Mouse (Mus musculus) T-cell, adult 2 months (primary cell): Measurements from ENCODE around the gene F3.

Experiments
- DNase-seq: peaks from one replicate; pipeline ENCODE4 v3.0.0; 2022; ENCODE audit warnings: low spot score

The F3 gene

DNA sequence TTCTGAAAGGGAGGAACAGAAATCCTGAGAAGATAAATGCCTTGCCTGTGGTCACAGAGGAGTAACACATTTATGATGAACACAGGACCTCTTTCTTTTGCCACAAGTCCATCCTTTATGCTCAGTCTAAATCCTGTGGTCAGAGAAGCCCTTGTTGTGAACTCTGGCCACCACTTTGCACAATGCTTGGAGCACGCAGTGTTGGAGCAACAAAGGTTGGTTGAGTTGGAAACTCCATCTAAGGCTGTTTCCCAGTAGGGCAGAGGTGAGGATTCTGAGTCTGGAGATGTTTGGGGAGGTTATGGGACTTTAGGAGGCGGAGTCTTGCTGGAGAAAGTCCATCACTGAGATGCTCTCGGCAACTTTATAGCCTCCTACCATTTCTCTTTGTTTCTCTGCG lies 16.2 kb upstream of the F3 start:
- DNase-seq, result no peak

DNA sequence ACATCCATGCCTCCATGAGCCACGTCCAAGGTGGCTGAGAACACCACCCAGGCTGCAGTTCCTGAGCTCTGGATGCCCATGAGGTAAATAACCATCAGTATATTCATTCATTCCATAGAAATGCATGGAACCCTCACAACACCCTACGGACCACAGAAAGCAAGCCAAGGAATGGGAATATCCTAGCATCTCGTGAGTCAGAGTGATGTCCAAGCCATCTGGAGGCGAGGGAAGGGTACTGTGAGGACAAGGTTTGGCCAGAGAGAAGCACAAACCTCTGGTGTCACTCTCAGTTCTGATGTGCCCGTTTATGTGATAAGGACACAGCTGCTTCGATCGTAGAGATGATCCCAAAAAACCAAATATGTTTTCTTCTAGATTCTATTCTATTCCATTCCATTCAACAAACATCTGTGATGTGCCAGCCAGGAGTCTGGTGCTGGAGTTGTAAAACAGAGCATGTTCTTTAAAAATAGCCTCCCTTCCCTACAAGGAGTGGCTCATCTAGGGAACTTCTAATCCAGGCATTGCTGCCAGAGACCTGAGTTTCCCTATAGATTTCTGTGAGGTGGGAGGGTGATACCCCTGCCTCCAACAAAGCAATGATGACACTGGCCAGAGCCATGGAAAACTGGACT lies 12.3 kb upstream of the F3 start:
- no peak for DNase-seq

DNA sequence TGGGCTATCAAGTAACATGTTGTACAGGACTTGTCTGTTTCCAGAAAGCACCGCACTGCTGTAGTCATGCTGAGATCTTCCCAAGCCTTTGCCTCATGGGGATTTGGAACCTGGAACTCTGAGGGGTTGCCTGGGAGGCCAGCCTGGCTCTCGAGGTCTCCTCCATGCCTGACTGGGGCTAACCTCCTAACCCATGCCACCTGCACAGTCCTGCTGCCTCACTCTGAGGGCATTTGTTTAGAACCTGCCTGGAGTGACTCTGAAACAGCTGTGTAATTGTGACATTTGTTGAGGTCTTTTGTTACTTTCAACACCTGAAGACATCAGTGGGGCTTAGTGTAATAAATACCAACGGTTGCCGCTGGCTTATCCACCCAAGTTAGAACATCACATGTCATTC lies 11.1 kb upstream of the F3 start:
- DNase-seq, result no peak

- DNase-seq, result no peak
Observed at GRCm38 (mm10) chr3:121713151-121713701, 10.1 kb upstream of the F3 start.

GRCm38 (mm10) chr3:121713816-121714215 lies 9.5 kb upstream of the F3 start:
- DNase-seq, result no peak

DNA sequence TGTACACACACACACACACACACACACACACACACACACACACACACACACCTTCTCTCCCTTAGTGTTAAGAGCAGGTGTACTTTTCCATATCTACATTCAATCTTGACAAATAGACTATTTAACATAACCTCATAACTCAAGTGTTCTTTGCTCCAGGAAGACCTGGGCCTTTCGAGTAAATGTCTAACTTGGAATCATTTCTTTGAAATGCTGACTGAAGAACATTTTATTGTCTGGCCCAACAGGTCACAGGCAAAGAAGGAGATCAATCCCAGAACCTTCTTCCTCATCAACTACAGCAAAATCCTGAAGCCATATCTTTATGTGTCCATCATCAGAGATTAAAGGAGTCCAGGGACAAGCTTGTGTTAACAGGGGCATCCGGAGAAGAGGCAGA lies 8.9 kb upstream of the F3 start:
- no peak for DNase-seq

DNA sequence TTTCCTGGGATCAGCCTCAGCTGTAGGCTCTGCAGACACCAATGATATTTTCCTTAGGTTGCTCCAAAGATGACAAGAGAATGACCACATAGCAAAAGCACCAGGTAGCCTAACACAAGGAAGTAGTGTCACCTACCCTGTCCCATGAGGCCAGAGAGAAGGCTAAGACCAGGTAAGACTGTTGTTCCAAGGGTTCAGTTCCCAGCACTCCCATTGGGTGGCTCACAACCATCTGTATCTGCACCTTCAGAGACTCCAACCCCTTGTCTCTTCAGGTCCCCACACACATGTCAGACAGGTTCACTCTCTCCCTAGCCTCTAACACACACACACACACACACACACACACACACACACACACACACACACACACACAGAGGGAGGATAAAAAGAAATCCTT lies 8.0 kb upstream of the F3 start:
- no peak for DNase-seq

DNA sequence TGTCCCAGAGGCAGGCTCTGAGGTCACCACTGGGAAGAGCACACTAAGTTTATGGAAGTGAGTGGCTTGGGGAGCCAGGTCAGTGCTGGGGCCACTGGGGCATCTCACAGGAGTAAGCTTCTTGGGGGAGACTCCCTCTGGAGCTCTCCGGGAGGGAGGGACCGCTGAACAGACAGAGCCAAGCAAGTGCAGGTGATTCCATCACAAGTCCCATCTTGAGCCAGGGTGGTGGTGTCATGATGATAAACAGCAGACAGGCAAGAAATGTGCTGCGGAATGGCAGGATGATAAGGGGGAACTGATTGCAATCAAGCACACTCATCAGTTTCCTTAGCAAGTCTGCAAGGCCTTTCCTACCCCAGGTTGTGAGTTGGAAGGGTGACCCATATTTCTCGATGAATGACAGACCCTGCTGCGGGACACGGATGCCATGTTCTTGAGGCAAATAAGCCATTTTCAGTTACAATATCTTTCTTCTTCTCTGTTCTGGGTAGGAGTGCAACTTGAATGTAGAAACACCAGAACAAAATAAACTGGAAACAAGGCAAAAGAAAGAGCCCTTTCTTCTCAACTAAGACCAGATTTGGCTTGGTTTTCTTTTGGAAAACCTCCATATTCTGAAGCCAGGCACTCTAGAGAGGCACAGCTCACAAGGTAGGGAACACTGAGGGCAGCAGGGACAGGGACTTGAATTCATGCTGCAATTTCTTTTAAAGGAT lies 7.4 kb upstream of the F3 start:
- DNase-seq, result no peak

DNA sequence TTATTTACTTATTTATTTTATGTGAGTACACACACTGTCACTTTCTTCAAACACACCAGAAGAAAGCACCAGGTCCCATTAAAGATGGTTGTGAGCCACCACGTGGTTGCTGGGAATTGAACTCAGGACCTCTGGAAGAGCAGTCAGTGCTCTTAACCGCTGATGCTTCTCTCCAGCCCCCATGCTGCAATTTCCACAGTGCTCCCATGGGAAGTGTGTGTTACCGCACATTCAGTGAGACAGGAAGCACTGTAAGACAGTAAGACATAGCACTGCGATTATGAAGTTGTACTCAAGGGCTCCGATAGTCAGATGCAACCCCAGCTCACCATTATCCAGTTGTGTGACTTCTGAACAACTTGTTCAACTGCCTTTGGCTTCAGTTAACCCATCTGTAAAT lies 6.9 kb upstream of the F3 start:
- DNase-seq, result no peak

DNA sequence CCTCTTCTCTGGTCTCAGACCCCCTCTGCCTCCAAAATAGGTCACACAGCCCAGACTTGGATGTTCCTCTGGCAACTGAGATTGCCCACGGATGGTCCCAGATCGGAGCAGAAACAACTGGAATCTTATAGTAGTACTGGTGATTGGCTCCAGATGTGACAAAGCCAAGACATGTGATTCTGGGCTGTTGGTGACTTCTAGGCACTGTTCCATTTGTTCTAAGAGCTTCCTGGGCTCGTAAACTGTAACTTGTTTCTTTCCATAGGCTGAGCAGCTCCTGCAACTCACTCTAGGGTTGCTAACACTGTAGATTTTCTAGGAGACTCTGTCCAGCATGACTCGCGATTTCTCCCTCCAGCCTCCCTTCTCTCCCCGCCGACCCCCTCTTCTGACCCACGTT lies 4.7 kb upstream of the F3 start:
- no peak for DNase-seq

- DNase-seq, result no peak
Observed at GRCm38 (mm10) chr3:121719701-121720100, 3.6 kb upstream of the F3 start.

- no peak for DNase-seq
Observed at GRCm38 (mm10) chr3:121720801-121721690, 2.3 kb upstream of the F3 start.

GRCm38 (mm10) chr3:121721691-121722070 lies 1.7 kb upstream of the F3 start:
- DNase-seq, result no peak

GRCm38 (mm10) chr3:121723968-121724524 lies 709 bp downstream of the F3 start:
- no peak for DNase-seq

GRCm38 (mm10) chr3:121724553-121724952 lies 1.2 kb downstream of the F3 start:
- no peak for DNase-seq

DNA sequence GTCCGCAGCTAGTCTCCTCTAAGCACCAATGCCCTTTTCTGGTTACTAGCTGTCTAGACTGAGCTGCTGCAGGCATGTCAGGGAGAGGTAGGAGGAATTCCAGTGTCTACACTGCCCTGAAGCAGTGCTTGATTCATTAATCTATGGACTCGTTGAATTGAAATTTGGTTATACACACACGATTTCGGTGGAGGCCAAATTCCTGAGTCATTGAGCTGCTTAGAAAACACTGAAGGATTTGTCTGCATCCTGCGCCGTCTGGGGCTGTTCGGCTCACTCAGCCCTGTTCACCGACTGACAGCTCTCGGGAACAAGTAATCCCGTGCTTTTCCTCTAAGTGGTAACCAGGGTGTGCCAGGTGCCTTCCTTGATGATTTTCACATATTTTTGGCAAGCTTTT lies 2.3 kb downstream of the F3 start:
- DNase-seq, result no peak

- no peak for DNase-seq
Observed at GRCm38 (mm10) chr3:121729678-121730077, 6.3 kb downstream of the F3 start.

- DNase-seq, result no peak
Observed at GRCm38 (mm10) chr3:121735542-121735941, 12.2 kb downstream of the F3 start.

DNA sequence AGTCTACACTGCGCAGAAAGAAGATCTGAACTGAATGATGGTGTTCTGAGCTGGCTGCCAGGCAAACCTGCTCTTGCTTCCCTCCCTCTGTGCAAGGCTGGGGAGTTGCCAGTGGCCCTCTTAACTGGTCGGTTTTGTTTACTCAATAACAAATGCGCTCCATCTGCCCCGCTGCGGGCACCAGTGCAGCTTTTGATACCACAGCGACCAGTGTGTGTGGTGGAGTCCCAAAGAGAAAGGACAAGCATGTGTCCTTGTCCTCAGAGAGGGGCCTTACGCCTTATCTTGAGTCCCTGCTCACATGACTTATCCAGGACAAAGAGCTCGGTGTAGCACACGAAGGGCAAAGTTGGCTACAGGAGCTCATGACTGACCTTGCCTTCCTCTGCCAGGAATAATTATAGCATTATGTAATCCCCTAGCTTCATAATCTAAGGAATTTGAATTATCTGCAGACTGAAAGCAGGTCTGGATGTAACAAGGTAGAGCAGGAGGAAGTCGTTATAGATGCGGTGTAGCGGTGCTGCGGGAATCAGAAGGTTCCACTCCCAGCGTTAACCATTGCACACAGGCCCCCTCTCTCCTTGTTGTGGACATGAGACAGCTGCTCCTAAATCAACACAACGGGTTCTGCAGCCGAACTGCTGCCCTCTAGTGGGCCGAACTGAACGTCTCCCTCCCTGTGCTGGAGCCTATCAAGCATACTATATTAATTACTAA lies 12.8 kb downstream of the F3 start:
- peak; percentile 36 for DNase-seq

GRCm38 (mm10) chr3:121737453-121737852 lies 14.1 kb downstream of the F3 start:
- DNase-seq, result peak; percentile 12

DNA sequence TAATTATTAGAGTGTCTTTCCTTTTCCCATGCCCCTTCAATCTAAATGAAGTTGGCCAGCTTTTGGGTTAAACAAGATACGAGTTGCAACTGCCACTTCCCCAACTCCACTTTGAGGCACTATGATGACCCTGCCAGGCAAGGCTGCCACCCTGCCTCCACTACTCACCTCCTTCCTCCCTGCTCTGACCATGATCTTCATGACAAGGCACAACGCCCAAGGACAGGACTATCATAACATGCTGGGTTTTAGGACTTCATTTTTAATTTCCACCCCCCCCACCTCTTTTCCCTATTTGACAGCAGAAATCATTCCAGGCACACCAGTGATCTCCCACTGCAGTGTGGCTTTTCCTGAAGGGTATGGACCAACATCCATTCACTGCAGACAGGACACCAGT lies 14.6 kb downstream of the F3 start:
- DNase-seq, result no peak
